16 mouse cellular contexts compared by ENCODE assay signal in genomic region chr7:83645476-83645875, GRCm38 (mm10). TPM values are rescaled to one million over a fixed set of nuclear protein-coding genes. Genes with fewer than 3 reads are reported as not detected.
DNase-seq lines count a peak whose midpoint lies in the region; ATAC-seq and TF ChIP-seq lines count a peak whose summit lies in the region.
"Had no signal": no experiment of that assay in that cellular context is flagged by ENCODE, and none has a peak within 500 bp of the region (broad histone marks: within the 10 kb centered on the region; RNA-seq: fewer than 3 reads in every experiment).

No protein-coding gene starts in this region.

- no peak overlapping the region for H3K4me3 ChIP-seq in liver, embryonic 15.5 days (replicated peaks)
- no peak overlapping the region for H3K4me3 ChIP-seq in MEL (ENCODE audit: control insufficient read depth in 1 of 2, insufficient read depth in 1 of 2, low read depth in 2 of 2, low read length in 2 of 2)
- H3K4me3 ChIP-seq in midbrain, embryonic 10.5 days = no peak overlapping the region
- H3K4me3 ChIP-seq: heart, embryonic 10.5 days; kidney, embryonic 15.5 days; midbrain, embryonic 15.5 days; neural tube, embryonic 12.5 days had no signal

- TF ChIP-seq EP300 in MEL (IDR thresholded peaks at IDR 0.05; ENCODE audit: low read depth in 1 of 2, low read length in 2 of 2) = no peak

- DNase-seq in liver (no peak), MEL (ENCODE audit: low read depth, low spot score) (no peak)
- DNase-seq in left cerebral cortex, adult 18-20 months (ENCODE audit: low spot score in 2 of 2) = no peak
- DNase-seq in midbrain, embryonic 10.5 days (ENCODE audit: low spot score) = no peak
- DNase-seq: adrenal gland, postnatal 25 days; forebrain, postnatal 0 days; gastrocnemius, postnatal 10 days had no signal

- H3K27ac ChIP-seq in liver, embryonic 15.5 days (replicated peaks) = no peak overlapping the region
- no peak overlapping the region for H3K27ac ChIP-seq in MEL (ENCODE audit: control insufficient read depth, low read depth, low read length)
- no peak overlapping the region for H3K27ac ChIP-seq in midbrain, embryonic 10.5 days (replicated peaks)
- H3K27ac ChIP-seq: heart, embryonic 10.5 days; kidney, embryonic 15.5 days; midbrain, embryonic 15.5 days; neural tube, embryonic 12.5 days had no signal

- no peak overlapping the region for H3K4me2 ChIP-seq in liver, embryonic 15.5 days
- H3K4me2 ChIP-seq: kidney, embryonic 15.5 days; midbrain, embryonic 15.5 days; neural tube, embryonic 12.5 days had no signal

- no peaks in the 10 kb centered on the region for H3K79me2 ChIP-seq in MEL (ENCODE audit: control insufficient read depth, insufficient read depth, low read length, poor library complexity)

- no peak for TF ChIP-seq CTCF in MEL (IDR thresholded peaks at IDR 0.05 in 2 of 3, conservative IDR thresholded peaks at IDR 0.05 in 1 of 3; ENCODE audit: control insufficient read depth in 1 of 3, insufficient read depth in 1 of 3, low read depth in 2 of 3, low read length in 3 of 3, poor library complexity in 1 of 3, severe bottlenecking in 1 of 3)

- 0 out of 2 replicates have a peak, but pooled peaks have one; percentile 8 for ATAC-seq in liver, embryonic 15.5 days (ENCODE audit: insufficient read depth)
- ATAC-seq in hematopoietic stem cell, adult 5-6 weeks (replicated peaks in 1 of 2; ENCODE audit: insufficient read depth in 1 of 2, low FRiP score in 2 of 2, low TSS enrichment in 1 of 2, low read depth in 1 of 2, poor library complexity in 2 of 2, severe bottlenecking in 2 of 2) = peak; percentile 76 to 80
- peak; percentile 88 for ATAC-seq in neutrophil, adult 5-6 weeks (ENCODE audit: extremely low read depth, insufficient number of reproducible peaks, low FRiP score, poor library complexity, severe bottlenecking)
- ATAC-seq: CD4-positive, CD25-positive, alpha-beta regulatory T cell, adult 4 months; forebrain, postnatal 0 days; inflammation-experienced regulatory T-cells, adult 6 months; midbrain, embryonic 15.5 days had no signal

- no peak for TF ChIP-seq POLR2A in MEL (IDR thresholded peaks at IDR 0.05; ENCODE audit: control insufficient read depth in 1 of 2, insufficient read depth in 1 of 2, low read depth in 1 of 2, low read length in 2 of 2, poor library complexity in 1 of 2)

- no peaks in the 10 kb centered on the region for H3K27me3 ChIP-seq in liver, embryonic 15.5 days
- no peaks in the 10 kb centered on the region for H3K27me3 ChIP-seq in MEL (ENCODE audit: control insufficient read depth in 1 of 2, insufficient read depth in 2 of 2, low read length in 2 of 2)
- no peaks in the 10 kb centered on the region for H3K27me3 ChIP-seq in midbrain, embryonic 10.5 days (ENCODE audit: low read depth, poor library complexity, severe bottlenecking)
- H3K27me3 ChIP-seq: kidney, embryonic 15.5 days; midbrain, embryonic 15.5 days; neural tube, embryonic 12.5 days had no signal

- peaks cover 21% of the 10 kb centered on the region for H3K36me3 ChIP-seq in liver, embryonic 15.5 days (replicated peaks)
- no peaks in the 10 kb centered on the region for H3K36me3 ChIP-seq in MEL (ENCODE audit: control insufficient read depth in 1 of 2, insufficient read depth in 2 of 2, low read length in 2 of 2)
- peaks cover 10% of the 10 kb centered on the region for H3K36me3 ChIP-seq in midbrain, embryonic 10.5 days
- H3K36me3 ChIP-seq: midbrain, embryonic 15.5 days; neural tube, embryonic 12.5 days had no signal

- no peak for TF ChIP-seq RAD21 in MEL (IDR thresholded peaks at IDR 0.05; ENCODE audit: low read depth, low read length)

- 42% methylated on average over 5 of the region's 5 CpGs for WGBS in liver, embryonic 15.5 days (ENCODE audit: insufficient replicate concordance)
- WGBS in midbrain, embryonic 10.5 days = 71% methylated on average over 5 of the region's 5 CpGs

- H3K4me1 ChIP-seq in liver, embryonic 15.5 days (replicated peaks) = no peaks in the 10 kb centered on the region
- H3K4me1 ChIP-seq in MEL (ENCODE audit: control insufficient read depth in 1 of 2, insufficient read depth in 2 of 2, low read length in 2 of 2) = no peaks in the 10 kb centered on the region
- peaks cover 6% of the 10 kb centered on the region for H3K4me1 ChIP-seq in midbrain, embryonic 10.5 days
- H3K4me1 ChIP-seq: midbrain, embryonic 15.5 days had no signal

- H3K9ac ChIP-seq in liver, embryonic 15.5 days = no peak overlapping the region
- H3K9ac ChIP-seq in MEL (ENCODE audit: control insufficient read depth, low read depth, low read length, poor library complexity, severe bottlenecking) = no peak overlapping the region
- H3K9ac ChIP-seq: forebrain, postnatal 0 days; kidney, embryonic 15.5 days; midbrain, embryonic 15.5 days; neural tube, embryonic 12.5 days had no signal

- H3K9me3 ChIP-seq in liver, embryonic 15.5 days (replicated peaks) = no peaks in the 10 kb centered on the region
- H3K9me3 ChIP-seq in MEL (replicated peaks; ENCODE audit: insufficient read depth, low read length) = no peaks in the 10 kb centered on the region
- H3K9me3 ChIP-seq in midbrain, embryonic 10.5 days (replicated peaks) = no peaks in the 10 kb centered on the region
- H3K9me3 ChIP-seq: heart, embryonic 10.5 days; kidney, embryonic 15.5 days; midbrain, embryonic 15.5 days; neural tube, embryonic 12.5 days had no signal

TF ChIP-seq in MEL, 35 proteins besides CTCF, POLR2A, EP300 and RAD21:
- no peak for TF ChIP-seq USF2 (IDR thresholded peaks at IDR 0.05; ENCODE audit: borderline replicate concordance in 1 of 2, insufficient read depth in 1 of 2, low read depth in 1 of 2, low read length in 2 of 2)
- TF ChIP-seq TBP (IDR thresholded peaks at IDR 0.05; ENCODE audit: low read depth, low read length) = no peak
- TF ChIP-seq USF1 (IDR thresholded peaks at IDR 0.05; ENCODE audit: low read depth, low read length) = peak; percentile 66; the same call in 1 of the 2 replicates
TF ChIP-seq in MEL: peak in this region for 1.

RNA-seq across cellular contexts. Expression of gene Stard5, which starts 13.7 kb away (rescaled TPM):
- polyA plus RNA-seq in liver, embryonic 15.5 days (2015; fragmentation: Nextera tagmentation; extraction: Ambion mirVana) = 14.4 and 18.8 TPM in 2 replicates
- 1.9 and 2.3 TPM in 2 replicates for total RNA-seq in MEL (2012; rRNA removed)
- 1 to 10 TPM in 1 of 2 experiments, not detected in 1; 3.1 TPM for polyA plus RNA-seq in MEL (2012; ENCODE audit: insufficient read depth in 1 of 2, insufficient read length in 2 of 2, low read depth in 1 of 2, low replicate concordance in 2 of 2, missing spikeins in 1 of 2)
- 12.4 and 18.1 TPM in 2 replicates for total RNA-seq in hematopoietic stem cell, adult 5-6 weeks (2017)
- total RNA-seq in neutrophil, adult 5-6 weeks (2017) = 49.9 and 57.6 TPM in 2 replicates
- total RNA-seq in left cerebral cortex, adult 18-20 months (2021) = 1 to 10 TPM; 6.6 to 8.0 TPM
- 12.6 and 13.5 TPM in 2 replicates for polyA plus RNA-seq in midbrain, embryonic 10.5 days (2016; fragmentation: Nextera tagmentation; extraction: Ambion mirVana)

Comparison
In these comparisons a context has a peak if more than half of its experiments do, and no peak if none do; other contexts are left out.
1. ATAC-seq: peak in every context shown above with its lines; median percentile 88 in neutrophil, adult 5-6 weeks; 78 in hematopoietic stem cell, adult 5-6 weeks; 8 in liver, embryonic 15.5 days.